Mouse (Mus musculus) lung, embryonic 16.5 days (tissue): ENCODE measurements around the gene Fxyd3. TPM values are rescaled to one million over a fixed set of nuclear protein-coding genes. Genes with fewer than 3 reads are reported as not detected.

Experiments used
- ATAC-seq: fragments of 200-750 bp; cut with Nextera tagmentation; 2 replicates; pipeline ENCODE4 v1.8.0; 2017; ENCODE audit warnings: low read depth, mild to moderate bottlenecking, moderate library complexity
- H3K27ac ChIP-seq: fragments of 300-500 bp; sonication (generic); 2 replicates; pipeline ENCODE4 v1.5.1; 2014; ENCODE audit warnings: mild to moderate bottlenecking, control low read depth, low read length
- H3K27me3 ChIP-seq: fragments of 300-500 bp; sonication (generic); 2 replicates; pipeline ENCODE4 v1.6.1; 2014; ENCODE audit warnings: low read depth, low read length, mixed read lengths; ENCODE audit not compliant: control insufficient read depth, insufficient read depth
- H3K36me3 ChIP-seq: fragments of 300-500 bp; sonication (generic); 2 replicates; pipeline ENCODE4 v1.6.1; 2014; ENCODE audit warnings: low read length; ENCODE audit not compliant: control insufficient read depth, insufficient read depth
- H3K4me1 ChIP-seq: fragments of 300-500 bp; sonication (generic); replicated peaks from 2 replicates; pipeline ENCODE4 v1.6.1; 2014; ENCODE audit warnings: low read length, mixed read lengths; ENCODE audit not compliant: control insufficient read depth, insufficient read depth
- H3K4me2 ChIP-seq: fragments of 300-500 bp; sonication (generic); 2 replicates; pipeline ENCODE4 v1.6.1; 2014; ENCODE audit warnings: low read depth, low read length, control low read depth
- H3K4me3 ChIP-seq: fragments of 300-500 bp; sonication (generic); 2 replicates; pipeline ENCODE4 v1.5.1; 2014; ENCODE audit warnings: mild to moderate bottlenecking, low read length, control low read depth
- H3K9ac ChIP-seq: fragments of 300-500 bp; sonication (generic); 2 replicates; pipeline ENCODE4 v1.6.1; 2014; ENCODE audit warnings: low read length, control low read depth
- H3K9me3 ChIP-seq: fragments of 300-500 bp; sonication (generic); 2 replicates; pipeline ENCODE4 v1.6.1; 2016; ENCODE audit warnings: low read length; ENCODE audit not compliant: control insufficient read depth
- WGBS: fragments of 180-500 bp; shearing (Covaris S2); extraction: QIAGEN DNeasy Blood & Tissue Kit; methylation state at CpG from one replicate; pipeline ENCODE4 v1.1.7; 2014; 5-methylcytosine and 5-hydroxymethylcytosine counted together
- polyA plus RNA-seq: library from polyadenylated mRNA; unstranded; fragments of >200 nt; fragmentation: Nextera tagmentation; extraction: Ambion mirVana; gene quantifications from 2 replicates; pipeline ENCODE4 v1.2.1, GENCODE M21; 2015

Gene Fxyd3
- 76.9 and 84.8 TPM in 2 replicates for polyA plus RNA-seq

DNA sequence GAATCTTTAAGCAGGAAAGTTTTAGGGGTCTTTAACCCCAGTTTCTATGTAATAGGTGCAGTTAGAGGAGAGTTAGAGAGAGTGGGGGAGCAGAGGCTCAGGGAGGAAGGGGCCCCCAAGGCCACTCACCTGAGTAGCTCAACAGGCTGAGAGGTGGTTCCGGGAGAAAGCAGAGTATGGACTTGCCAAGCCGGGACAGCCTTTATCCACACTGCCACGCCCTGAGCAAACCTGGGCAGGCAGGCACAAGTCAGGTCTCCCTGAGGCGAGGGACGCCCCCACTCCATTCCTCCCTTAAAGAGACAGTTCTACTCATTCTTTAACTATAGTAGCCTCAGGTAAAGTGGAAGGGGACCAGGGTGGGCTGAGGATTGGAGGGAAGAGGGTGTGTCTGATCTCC is at the start of gene Fxyd3:
Gene Fxyd3, minus strand, starts transcription at position 213 of the 400 bp plus-strand sequence.
- peak within 1 kb of the TSS; percentile 34 for H3K4me3 ChIP-seq
- H3K36me3 ChIP-seq = no peaks in the 10 kb centered on the region
- H3K4me1 ChIP-seq = peaks cover 19% of the 10 kb centered on the region
- H3K27ac ChIP-seq = peak within 1 kb of the TSS; percentile 33
- WGBS = 34% methylated on average over 5 of the region's 5 CpGs
- peak; percentile 86 for ATAC-seq
- peak within 1 kb of the TSS; percentile 42 for H3K9ac ChIP-seq
- no peaks in the 10 kb centered on the region for H3K27me3 ChIP-seq
- no peaks in the 10 kb centered on the region for H3K9me3 ChIP-seq
- H3K4me2 ChIP-seq = peak within 1 kb of the TSS; percentile 44

GRCm38 (mm10) chr7:31125116-31125515 is 48.6 kb upstream of the Fxyd3 start:
- no peak overlapping the region for H3K9ac ChIP-seq
- no peak overlapping the region for H3K4me3 ChIP-seq
- WGBS = 77% methylated on average over 13 of the region's 13 CpGs
- H3K27me3 ChIP-seq = peaks cover 24% of the 10 kb centered on the region
- H3K27ac ChIP-seq = no peak overlapping the region
- H3K9me3 ChIP-seq = no peaks in the 10 kb centered on the region
- H3K4me1 ChIP-seq = peaks cover 9% of the 10 kb centered on the region
- H3K4me2 ChIP-seq = no peak overlapping the region
- peaks cover 8% of the 10 kb centered on the region for H3K36me3 ChIP-seq
- ATAC-seq = no peak

DNA sequence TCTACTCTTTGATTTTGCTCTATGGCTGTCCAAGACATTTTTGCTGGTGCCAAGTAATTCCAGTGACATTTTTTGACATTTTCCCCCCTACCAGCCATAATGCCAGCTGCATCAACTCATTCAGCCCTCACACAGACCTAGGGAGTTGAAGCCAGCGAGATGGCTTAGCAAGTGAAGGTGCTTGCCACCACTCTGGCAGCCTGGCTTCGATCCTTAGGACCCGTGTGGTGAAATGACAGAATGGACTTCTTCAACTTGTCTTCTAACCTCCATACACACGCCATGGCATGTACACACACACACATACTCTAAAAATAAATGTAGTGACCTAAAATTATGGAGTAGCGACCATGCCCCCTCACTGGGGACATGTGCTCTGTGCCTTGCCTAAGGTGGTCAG is 47.9 kb upstream of the Fxyd3 start:
- Histone ChIP-seq H3K4me3 (no peak overlapping the region), H3K36me3 (peaks cover 3% of the 10 kb centered on the region; the same call in 1 of the 2 replicates), H3K27me3 (peaks cover 24% of the 10 kb centered on the region), H3K27ac (no peak overlapping the region), H3K4me1 (peaks cover 9% of the 10 kb centered on the region), H3K4me2 (no peak overlapping the region), H3K9ac (no peak overlapping the region), H3K9me3 (no peaks in the 10 kb centered on the region)
- ATAC-seq = no peak
- 81% methylated on average over 5 of the region's 5 CpGs for WGBS

DNA sequence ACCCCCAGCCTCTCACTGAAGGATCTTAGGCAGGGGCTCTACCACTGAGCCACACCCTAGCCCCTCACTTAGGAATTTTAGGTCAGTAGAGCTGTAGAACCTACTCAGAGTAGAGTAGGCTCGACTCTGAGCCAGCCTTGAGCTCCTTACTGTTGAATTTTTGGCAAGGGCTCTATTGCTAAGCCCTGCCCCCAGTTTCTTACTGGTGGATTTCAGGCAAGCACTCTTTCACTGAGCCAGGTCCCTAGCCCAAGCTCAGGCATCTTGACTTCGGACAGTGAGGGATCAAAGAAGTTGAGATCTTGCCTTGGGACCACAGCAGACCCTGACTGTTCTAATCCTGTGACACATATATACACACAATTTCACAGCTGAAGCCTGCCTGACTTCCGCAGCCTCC is 47.2 kb upstream of the Fxyd3 start:
- Histone ChIP-seq H3K27ac (no peak overlapping the region), H3K36me3 (no peaks in the 10 kb centered on the region), H3K4me2 (no peak overlapping the region), H3K27me3 (peaks cover 24% of the 10 kb centered on the region), H3K4me3 (no peak overlapping the region), H3K9me3 (no peaks in the 10 kb centered on the region), H3K4me1 (peaks cover 9% of the 10 kb centered on the region), H3K9ac (no peak overlapping the region)
- WGBS = 72% methylated on average over 3 of the region's 3 CpGs
- no peak for ATAC-seq

DNA sequence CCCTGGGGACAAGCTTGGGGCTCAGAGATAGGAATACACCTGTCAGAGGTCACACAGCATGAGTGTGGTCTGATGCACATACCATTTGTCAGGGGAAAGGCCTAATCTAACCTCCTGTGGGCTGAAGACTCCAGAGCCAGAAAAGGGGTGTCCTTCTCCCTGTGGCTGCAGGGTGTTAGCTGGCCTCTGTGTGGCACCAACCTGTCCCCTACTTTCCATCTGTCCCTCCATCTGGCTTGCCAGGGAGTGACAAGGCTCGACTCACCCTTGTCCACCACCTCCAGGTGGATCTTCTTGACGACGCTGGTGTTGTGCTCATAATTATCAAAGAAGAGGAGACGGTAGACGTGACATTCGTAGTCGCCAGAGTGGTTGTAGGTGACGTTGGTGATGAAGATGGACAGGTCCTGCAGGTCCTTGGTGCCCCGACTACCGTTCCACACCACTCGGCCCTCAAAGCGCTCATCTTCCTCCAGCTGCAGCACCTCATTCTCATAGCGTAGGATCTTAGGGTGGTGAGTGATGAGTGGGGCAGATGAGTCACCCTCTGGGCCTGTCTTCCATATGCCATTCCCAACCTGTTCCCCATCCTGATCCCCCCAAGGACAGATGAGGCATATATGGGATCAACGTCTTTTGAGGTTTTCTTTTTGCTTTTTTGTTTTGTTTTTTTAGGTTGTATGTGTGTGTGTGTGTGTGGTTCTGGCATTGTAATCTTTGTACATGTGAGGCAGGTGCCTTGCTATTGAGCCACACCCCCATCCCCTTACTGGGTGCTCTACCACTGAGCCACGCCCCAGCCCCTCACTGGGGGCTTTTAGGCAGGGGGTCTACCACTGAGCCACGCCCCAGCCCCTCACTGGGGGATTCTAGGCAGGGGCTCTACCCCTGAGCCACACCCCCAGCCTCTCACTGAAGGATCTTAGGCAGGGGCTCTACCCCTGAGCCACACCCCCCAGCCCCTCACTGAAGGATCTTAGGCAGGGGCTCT is 46.4 kb upstream of the Fxyd3 start:
- no peak for ATAC-seq
- Histone ChIP-seq H3K4me2 (no peak overlapping the region), H3K9me3 (no peaks in the 10 kb centered on the region), H3K36me3 (no peaks in the 10 kb centered on the region), H3K4me3 (no peak overlapping the region), H3K4me1 (peaks cover 9% of the 10 kb centered on the region), H3K27ac (no peak overlapping the region), H3K9ac (no peak overlapping the region), H3K27me3 (peaks cover 24% of the 10 kb centered on the region)
- 82% methylated on average over 16 of the region's 16 CpGs for WGBS

DNA sequence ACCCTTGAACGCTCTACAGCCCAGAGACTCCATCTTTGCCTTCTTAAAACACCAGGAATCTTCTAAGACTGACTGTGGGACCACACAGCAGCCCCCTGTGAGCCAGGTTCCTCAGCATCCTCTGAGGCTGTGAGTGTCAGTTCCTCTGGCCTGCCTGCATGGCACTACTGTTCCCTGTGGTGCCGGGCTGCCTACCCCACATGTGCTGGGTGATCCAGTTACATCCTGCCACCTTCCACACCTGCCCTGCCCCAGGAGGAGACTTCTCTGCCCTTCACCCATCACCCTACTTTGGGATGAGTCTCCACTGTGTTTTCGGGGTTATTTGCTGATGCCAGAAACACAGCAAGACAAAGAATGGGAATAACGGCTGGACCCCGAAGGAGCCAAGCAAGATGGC is 43.1 kb upstream of the Fxyd3 start:
- Histone ChIP-seq H3K4me1 (peaks cover 14% of the 10 kb centered on the region), H3K36me3 (no peaks in the 10 kb centered on the region), H3K4me2 (no peak overlapping the region), H3K9ac (no peak overlapping the region), H3K4me3 (no peak overlapping the region), H3K27me3 (no peaks in the 10 kb centered on the region; the same call in 1 of the 2 replicates), H3K27ac (no peak overlapping the region), H3K9me3 (no peaks in the 10 kb centered on the region)
- no peak for ATAC-seq
- 78% methylated on average over 5 of the region's 5 CpGs for WGBS

GRCm38 (mm10) chr7:31118486-31118885 is 42.0 kb upstream of the Fxyd3 start:
- H3K4me3 ChIP-seq = no peak overlapping the region
- no peaks in the 10 kb centered on the region for H3K36me3 ChIP-seq
- WGBS = 69% methylated on average over 7 of the region's 7 CpGs
- ATAC-seq = no peak
- H3K27me3 ChIP-seq = no peaks in the 10 kb centered on the region
- no peaks in the 10 kb centered on the region for H3K9me3 ChIP-seq
- H3K4me2 ChIP-seq = no peak overlapping the region
- no peak overlapping the region for H3K27ac ChIP-seq
- H3K9ac ChIP-seq = no peak overlapping the region
- peaks cover 15% of the 10 kb centered on the region for H3K4me1 ChIP-seq

DNA sequence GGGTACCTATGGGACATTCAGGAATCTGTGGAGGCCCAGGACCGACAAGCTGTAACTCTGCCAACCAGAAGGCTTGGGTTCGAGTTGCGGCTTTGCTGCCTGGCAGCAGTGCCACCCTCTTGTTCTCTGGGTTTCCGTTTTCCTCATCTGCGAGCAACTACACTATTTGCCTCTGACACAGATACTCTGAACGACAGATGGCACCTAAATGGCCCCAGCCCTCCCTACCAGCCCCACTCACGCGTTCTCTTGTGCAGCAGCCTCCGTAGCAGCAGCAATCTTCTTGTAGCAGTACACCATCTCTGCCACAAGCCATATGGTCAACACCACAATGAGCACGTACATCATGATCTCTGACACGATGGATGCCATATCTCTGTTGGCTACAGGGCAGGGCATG is 41.0 kb upstream of the Fxyd3 start:
- no peaks in the 10 kb centered on the region for H3K27me3 ChIP-seq

DNA sequence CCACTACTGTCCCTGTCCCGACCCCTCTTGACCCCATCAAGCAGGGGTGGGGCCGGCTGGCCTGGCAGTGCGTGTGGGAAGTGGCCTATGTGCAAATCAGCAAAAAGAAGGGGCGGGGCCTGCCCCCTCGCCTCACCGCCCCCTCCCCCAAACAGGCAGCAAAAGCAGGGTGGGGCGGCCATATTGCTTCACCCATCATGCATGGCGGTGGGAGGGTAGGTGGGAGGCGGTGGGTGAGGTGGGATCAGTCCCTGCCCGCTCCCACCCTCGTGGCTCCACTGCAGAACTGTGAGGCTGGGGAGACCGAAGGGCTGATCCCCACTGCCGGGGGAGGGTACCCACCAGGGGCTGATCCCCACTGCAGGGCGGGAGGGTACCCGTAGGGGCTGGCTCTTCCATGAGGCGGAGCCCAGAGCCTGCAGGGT is 40.2 kb upstream of the Fxyd3 start:
- Histone ChIP-seq H3K9me3 (no peaks in the 10 kb centered on the region), H3K27ac (no peak overlapping the region), H3K4me2 (no peak overlapping the region), H3K36me3 (no peaks in the 10 kb centered on the region), H3K4me1 (peaks cover 15% of the 10 kb centered on the region), H3K9ac (no peak overlapping the region), H3K4me3 (no peak overlapping the region), H3K27me3 (no peaks in the 10 kb centered on the region)
- no peak for ATAC-seq
- WGBS = 49% methylated on average over 12 of the region's 16 CpGs

More for the DNA sequence above, 41.0 kb upstream of the Fxyd3 start:
- no peak overlapping the region for H3K9ac ChIP-seq
- no peaks in the 10 kb centered on the region for H3K36me3 ChIP-seq
- no peak overlapping the region for H3K4me2 ChIP-seq
- H3K4me3 ChIP-seq = no peak overlapping the region
- H3K27ac ChIP-seq = no peak overlapping the region
- peaks cover 15% of the 10 kb centered on the region for H3K4me1 ChIP-seq
- 81% methylated on average over 11 of the region's 11 CpGs for WGBS
- no peaks in the 10 kb centered on the region for H3K9me3 ChIP-seq
- ATAC-seq = no peak
